10 mouse cellular contexts compared by ENCODE assay signal in genomic region chr13:93822001-93822400, GRCm38 (mm10). TPM values are rescaled to one million over a fixed set of nuclear protein-coding genes. Genes with fewer than 3 reads are reported as not detected.
DNase-seq lines count a peak whose midpoint lies in the region; ATAC-seq and TF ChIP-seq lines count a peak whose summit lies in the region.
"Had no signal": no experiment of that assay in that cellular context is flagged by ENCODE, and none has a peak within 500 bp of the region (broad histone marks: within the 10 kb centered on the region; RNA-seq: fewer than 3 reads in every experiment).

No protein-coding gene starts in this region.

- H3K27me3 ChIP-seq in lung, embryonic 14.5 days (ENCODE audit: insufficient read depth, low read length): no peaks in the 10 kb centered on the region
- H3K27me3 ChIP-seq: midbrain, embryonic 13.5 days had no signal

- H3K4me1 ChIP-seq in lung, embryonic 14.5 days (ENCODE audit: insufficient read depth): no peaks in the 10 kb centered on the region
- H3K4me1 ChIP-seq: midbrain, embryonic 13.5 days had no signal

- no peak for ATAC-seq in lung, embryonic 14.5 days (ENCODE audit: insufficient read depth)
- ATAC-seq: midbrain, embryonic 13.5 days had no signal

- no peak overlapping the region for H3K4me2 ChIP-seq in lung, embryonic 14.5 days
- H3K4me2 ChIP-seq: midbrain, embryonic 13.5 days had no signal

- no peak overlapping the region for H3K9ac ChIP-seq in lung, embryonic 14.5 days
- H3K9ac ChIP-seq: midbrain, embryonic 13.5 days had no signal

- WGBS in lung, embryonic 14.5 days: 32% methylated on average over 6 of the region's 6 CpGs

- peak; percentile 53 for DNase-seq in lung, embryonic 14.5 days
- DNase-seq in lung, postnatal 25 days (ENCODE audit: low spot score): no peak
- DNase-seq in adrenal gland, postnatal 25 days: peak; percentile 16
- DNase-seq in kidney, adult 18-20 months: peak; percentile 29
- peak; percentile 47 for DNase-seq in lung, postnatal 10 days
- no peak for DNase-seq in retina, postnatal 1 day
- DNase-seq in cerebellum, postnatal 4 days (ENCODE audit: low spot score in 2 of 2): no peak
- DNase-seq: cerebellum, adult 18-20 months; embryo, embryonic 11 days had no signal

- peaks cover 4% of the 10 kb centered on the region; the same call in 1 of the 2 replicates for H3K9me3 ChIP-seq in lung, embryonic 14.5 days (ENCODE audit: low read depth, low read length)
- H3K9me3 ChIP-seq: midbrain, embryonic 13.5 days had no signal

- H3K27ac ChIP-seq in lung, embryonic 14.5 days (ENCODE audit: low read depth): no peak overlapping the region
- H3K27ac ChIP-seq: midbrain, embryonic 13.5 days had no signal

- no peaks in the 10 kb centered on the region for H3K36me3 ChIP-seq in lung, embryonic 14.5 days (ENCODE audit: insufficient read depth)
- H3K36me3 ChIP-seq: midbrain, embryonic 13.5 days had no signal

- no peak overlapping the region for H3K4me3 ChIP-seq in lung, embryonic 14.5 days (ENCODE audit: low read depth, low read length)
- H3K4me3 ChIP-seq: midbrain, embryonic 13.5 days had no signal

- TF ChIP-seq CTCF in lung, embryonic 14.5 days (IDR thresholded peaks at IDR 0.05; ENCODE audit: low read depth): no peak

RNA-seq across cellular contexts. Expression of gene Arsb, which starts 50.6 kb away (rescaled TPM):
- 20.3 and 21.2 TPM in 2 replicates for polyA plus RNA-seq in lung, embryonic 14.5 days (2014; fragmentation: Nextera tagmentation; extraction: Ambion mirVana)
- 37.8 and 41.9 TPM in 2 replicates for total RNA-seq in adrenal gland, postnatal 25 days (2021)

Comparison
In these comparisons a context has a peak if more than half of its experiments do, and no peak if none do; other contexts are left out.
1. DNase-seq: peak in lung, embryonic 14.5 days (single experiment), adrenal gland, postnatal 25 days (single experiment), kidney, adult 18-20 months (single experiment) and lung, postnatal 10 days (single experiment); none in lung, postnatal 25 days (single experiment), retina, postnatal 1 day (single experiment) and cerebellum, postnatal 4 days (0 of 2).